In genomic region chr4:126103590-126104068, GRCm38 (mm10) we compare ENCODE assay signal across 7 mouse cellular contexts. TPM values are rescaled to one million over a fixed set of nuclear protein-coding genes. Genes with fewer than 3 reads are reported as not detected.
A peak's percentile ranks its signal among the peaks of the same experiment; 100 is the strongest.
DNase-seq lines count a peak whose midpoint lies in the region; ATAC-seq and TF ChIP-seq lines count a peak whose summit lies in the region.

Stk40 (plus strand) TSS chr4:126103957.

- peak within 1 kb of the TSS; percentile 92 for H3K9ac ChIP-seq in intestine, postnatal 0 days (ENCODE audit: low read depth, low read length)
- peak within 1 kb of the TSS; percentile 75 for H3K9ac ChIP-seq in midbrain, embryonic 12.5 days (replicated peaks)

- DNase-seq in adrenal gland, postnatal 10 days, result peak; percentile 99
- peak; percentile 98 for DNase-seq in embryonic facial prominence, embryonic 10.5 days (ENCODE audit: low spot score)
- DNase-seq in gonadal fat pad, adult 2 months (ENCODE audit: low read depth), result peak; percentile 82
- peak; percentile 98 for DNase-seq in left cerebral cortex, postnatal 4 days

- peaks cover 46% of the 10 kb centered on the region for H3K4me1 ChIP-seq in embryonic facial prominence, embryonic 10.5 days
- peaks cover 7% of the 10 kb centered on the region for H3K4me1 ChIP-seq in intestine, postnatal 0 days (replicated peaks; ENCODE audit: control insufficient read depth, insufficient read depth, low read length)
- peaks cover 39% of the 10 kb centered on the region for H3K4me1 ChIP-seq in midbrain, embryonic 12.5 days
- peaks cover 24% of the 10 kb centered on the region for H3K4me1 ChIP-seq in small intestine, adult 2 months (ENCODE audit: control insufficient read depth, insufficient read depth, insufficient read length, low read length)

- H3K36me3 ChIP-seq in embryonic facial prominence, embryonic 10.5 days (replicated peaks), result peaks cover 23% of the 10 kb centered on the region
- H3K36me3 ChIP-seq in intestine, postnatal 0 days (ENCODE audit: control insufficient read depth, insufficient read depth), result 0 out of 2 replicates have a peak, but pooled peaks cover under 1% of the 10 kb centered on the region
- H3K36me3 ChIP-seq in midbrain, embryonic 12.5 days, result peaks cover 6% of the 10 kb centered on the region
- no peaks in the 10 kb centered on the region for H3K36me3 ChIP-seq in small intestine, adult 2 months (ENCODE audit: control insufficient read depth, insufficient read depth, low read length)

- peak within 1 kb of the TSS; percentile 83 for H3K4me3 ChIP-seq in embryonic facial prominence, embryonic 10.5 days
- H3K4me3 ChIP-seq in intestine, postnatal 0 days (ENCODE audit: low read depth, low read length), result peak within 1 kb of the TSS; percentile 98
- H3K4me3 ChIP-seq in midbrain, embryonic 12.5 days, result peak within 1 kb of the TSS; percentile 71
- peak within 1 kb of the TSS; percentile 76 for H3K4me3 ChIP-seq in small intestine, adult 2 months (ENCODE audit: low read depth, low read length)

- H3K27me3 ChIP-seq in embryonic facial prominence, embryonic 10.5 days (replicated peaks; ENCODE audit: low read depth, poor library complexity, severe bottlenecking), result no peaks in the 10 kb centered on the region
- no peaks in the 10 kb centered on the region for H3K27me3 ChIP-seq in intestine, postnatal 0 days (replicated peaks; ENCODE audit: control insufficient read depth, insufficient read depth, low read length)
- no peaks in the 10 kb centered on the region for H3K27me3 ChIP-seq in midbrain, embryonic 12.5 days
- H3K27me3 ChIP-seq in small intestine, adult 2 months (ENCODE audit: control insufficient read depth, insufficient read depth, low read length), result no peaks in the 10 kb centered on the region

- H3K9me3 ChIP-seq in embryonic facial prominence, embryonic 10.5 days, result no peaks in the 10 kb centered on the region
- H3K9me3 ChIP-seq in intestine, postnatal 0 days (ENCODE audit: control insufficient read depth), result no peaks in the 10 kb centered on the region
- H3K9me3 ChIP-seq in midbrain, embryonic 12.5 days, result no peaks in the 10 kb centered on the region

- H3K4me2 ChIP-seq in intestine, postnatal 0 days (replicated peaks; ENCODE audit: low read depth), result peak within 1 kb of the TSS; percentile 71
- H3K4me2 ChIP-seq in midbrain, embryonic 12.5 days (replicated peaks), result peak within 1 kb of the TSS; percentile 85

- peak; percentile 93 for ATAC-seq in intestine, postnatal 0 days
- peak; percentile 95 for ATAC-seq in midbrain, embryonic 12.5 days (ENCODE audit: low FRiP score, low read depth)

- under 1% methylated on average over 34 of the region's 34 CpGs for WGBS in embryonic facial prominence, embryonic 10.5 days
- WGBS in intestine, postnatal 0 days, result 0% methylated on average over 25 of the region's 34 CpGs
- WGBS in midbrain, embryonic 12.5 days, result under 1% methylated on average over 34 of the region's 34 CpGs
- WGBS in small intestine, adult 2 months, result under 1% methylated on average over 34 of the region's 34 CpGs

- intact Hi-C loops in left cerebral cortex, postnatal 4 days (cut with DNase I), result no loop called here

- H3K27ac ChIP-seq in embryonic facial prominence, embryonic 10.5 days (replicated peaks), result peak within 1 kb of the TSS; percentile 84
- H3K27ac ChIP-seq in intestine, postnatal 0 days (ENCODE audit: low read depth, low read length), result peak within 1 kb of the TSS; percentile 89
- H3K27ac ChIP-seq in midbrain, embryonic 12.5 days (replicated peaks), result peak within 1 kb of the TSS; percentile 85
- peak within 1 kb of the TSS; percentile 92 for H3K27ac ChIP-seq in small intestine, adult 2 months (ENCODE audit: insufficient read depth, low read depth, low read length)

- peak; percentile 81 for TF ChIP-seq POLR2A in small intestine, adult 2 months (IDR thresholded peaks at IDR 0.05; ENCODE audit: low read depth, low read length)

- TF ChIP-seq CTCF in intestine, postnatal 0 days (IDR thresholded peaks at IDR 0.05; ENCODE audit: low read depth), result peak; percentile 82
- TF ChIP-seq CTCF in small intestine, adult 2 months (IDR thresholded peaks at IDR 0.05; ENCODE audit: extremely low read depth, insufficient read length, insufficient replicate concordance, low read depth, low read length), result peak; percentile 40; the same call in 1 of the 2 replicates

RNA-seq across cellular contexts. Expression of gene Stk40, which starts in this region (rescaled TPM):
- 10 to 100 TPM; 48.4 to 53.0 TPM for total RNA-seq in adrenal gland, postnatal 10 days (2021)
- polyA plus RNA-seq in embryonic facial prominence, embryonic 10.5 days (2016; fragmentation: Nextera tagmentation; extraction: Ambion mirVana), result 43.8 and 44.5 TPM in 2 replicates
- polyA plus RNA-seq in gonadal fat pad, adult 2 months (2012; rRNA removed), result 31.3 and 34.3 TPM in 2 replicates
- 14.5 and 14.6 TPM in 2 replicates for polyA plus RNA-seq in intestine, postnatal 0 days (2015; fragmentation: Nextera tagmentation; extraction: Ambion mirVana)
- total RNA-seq in left cerebral cortex, postnatal 4 days (2021), result 10 to 100 TPM; 23.7 to 25.0 TPM
- polyA plus RNA-seq in midbrain, embryonic 12.5 days (2016; fragmentation: Nextera tagmentation; extraction: Ambion mirVana), result 48.8 and 49.0 TPM in 2 replicates
- 14.5 and 24.0 TPM in 2 replicates for polyA plus RNA-seq in small intestine, adult 2 months (2012; rRNA removed)

Comparison
In these comparisons a context has a peak if more than half of its experiments do, and no peak if none do; other contexts are left out.
1. Peak in every context shown above with its lines: DNase-seq, ATAC-seq, H3K4me3 ChIP-seq and H3K27ac ChIP-seq.